Mouse (Mus musculus): ENCODE measurements around the gene Dnajb2. TPM values are rescaled to one million over a fixed set of nuclear protein-coding genes. Genes with fewer than 3 reads are reported as not detected.

Gene Dnajb2
- polyA plus RNA-seq, 1 experiment from 2014 or later, result 13.8 TPM

- WGBS, result 51% methylated on average over 9 of the region's 9 CpGs
- ATAC-seq (replicated peaks; ENCODE audit: insufficient number of reproducible peaks, low FRiP score, low TSS enrichment, low read depth), result no peak
- no peak for DNase-seq (ENCODE audit: low spot score)
- no peaks in the 10 kb centered on the region for H3K4me1 ChIP-seq (ENCODE audit: control insufficient read depth, insufficient read depth, low read length)
- no peak overlapping the region for H3K4me3 ChIP-seq (ENCODE audit: low read depth, low read length)
- no peaks in the 10 kb centered on the region for H3K36me3 ChIP-seq (replicated peaks; ENCODE audit: control insufficient read depth, insufficient read depth, low read depth, low read length)
- H3K9ac ChIP-seq (replicated peaks; ENCODE audit: low read length), result no peak overlapping the region; the same call in 1 of the 2 replicates
- no peak overlapping the region for H3K27ac ChIP-seq (replicated peaks; ENCODE audit: low read depth, low read length)
- no peak overlapping the region for H3K4me2 ChIP-seq (ENCODE audit: low read depth, low read length)
- H3K27me3 ChIP-seq (ENCODE audit: control insufficient read depth, insufficient read depth, low read length), result no peaks in the 10 kb centered on the region
- no peaks in the 10 kb centered on the region for H3K9me3 ChIP-seq (replicated peaks; ENCODE audit: control insufficient read depth, low read length)
Measured at GRCm38 (mm10) chr1:75248041-75248772, 12.0 kb downstream of the Dnajb2 start.

- Histone ChIP-seq H3K4me2 (ENCODE audit: low read depth, low read length) (no peak overlapping the region), H3K4me1 (ENCODE audit: control insufficient read depth, insufficient read depth, low read length) (no peaks in the 10 kb centered on the region), H3K27me3 (ENCODE audit: control insufficient read depth, insufficient read depth, low read length) (no peaks in the 10 kb centered on the region), H3K9ac (replicated peaks; ENCODE audit: low read length) (no peak overlapping the region), H3K9me3 (replicated peaks; ENCODE audit: control insufficient read depth, low read length) (no peaks in the 10 kb centered on the region), H3K27ac (replicated peaks; ENCODE audit: low read depth, low read length) (no peak overlapping the region), H3K36me3 (replicated peaks; ENCODE audit: control insufficient read depth, insufficient read depth, low read depth, low read length) (no peaks in the 10 kb centered on the region), H3K4me3 (ENCODE audit: low read depth, low read length) (no peak overlapping the region)
- ATAC-seq (replicated peaks; ENCODE audit: insufficient number of reproducible peaks, low FRiP score, low TSS enrichment, low read depth), result no peak
- DNase-seq (ENCODE audit: low spot score), result no peak
- 51% methylated on average over 3 of the region's 3 CpGs for WGBS
Measured at GRCm38 (mm10) chr1:75250498-75250897, 14.3 kb downstream of the Dnajb2 start.

GRCm38 (mm10) chr1:75251112-75251970 is 15.1 kb downstream of the Dnajb2 start:
- ATAC-seq (replicated peaks; ENCODE audit: insufficient number of reproducible peaks, low FRiP score, low TSS enrichment, low read depth) (peak; percentile 37; the same call in 1 of the 2 replicates), DNase-seq (ENCODE audit: low spot score) (peak; percentile 76)
- no peaks in the 10 kb centered on the region for H3K9me3 ChIP-seq (replicated peaks; ENCODE audit: control insufficient read depth, low read length)
- no peak overlapping the region for H3K27ac ChIP-seq (replicated peaks; ENCODE audit: low read depth, low read length)
- H3K4me2 ChIP-seq (ENCODE audit: low read depth, low read length), result peak overlapping the region; percentile 29
- 5% methylated on average over 21 of the region's 22 CpGs for whole genome bisulfite sequencing
- H3K9ac ChIP-seq (replicated peaks; ENCODE audit: low read length), result no peak overlapping the region
- H3K27me3 ChIP-seq (ENCODE audit: control insufficient read depth, insufficient read depth, low read length), result no peaks in the 10 kb centered on the region
- no peaks in the 10 kb centered on the region for H3K36me3 ChIP-seq (replicated peaks; ENCODE audit: control insufficient read depth, insufficient read depth, low read depth, low read length)
- no peaks in the 10 kb centered on the region for H3K4me1 ChIP-seq (ENCODE audit: control insufficient read depth, insufficient read depth, low read length)
- peak overlapping the region; percentile 10; the same call in 1 of the 2 replicates for H3K4me3 ChIP-seq (ENCODE audit: low read depth, low read length)

DNA sequence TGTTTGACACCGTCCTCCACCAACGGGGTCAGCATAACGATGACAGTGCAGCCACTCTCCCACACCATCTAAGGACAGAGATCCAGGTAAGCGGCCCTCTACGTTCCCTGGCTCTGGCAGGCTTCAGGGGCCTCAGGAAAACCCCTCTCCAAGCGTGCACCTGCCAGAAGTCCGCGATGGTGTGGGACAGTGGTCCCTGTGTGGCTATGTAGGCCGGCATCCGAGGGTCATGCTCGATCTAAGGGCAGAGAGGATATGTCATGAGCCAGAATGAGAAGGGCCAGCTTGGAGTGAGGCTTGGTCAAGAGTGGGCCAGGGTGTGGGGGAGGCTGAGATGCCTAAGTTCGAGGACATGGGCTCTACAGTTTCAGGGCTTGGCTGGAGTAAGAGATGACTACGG is 16.1 kb downstream of the Dnajb2 start:
- 0 out of 2 replicates have a peak, but pooled peaks have one; percentile 4 for ATAC-seq (replicated peaks; ENCODE audit: insufficient number of reproducible peaks, low FRiP score, low TSS enrichment, low read depth)

GRCm38 (mm10) chr1:75253029-75253428 is 16.8 kb downstream of the Dnajb2 start:
- no peak overlapping the region for H3K27ac ChIP-seq (replicated peaks; ENCODE audit: low read depth, low read length)
- no peaks in the 10 kb centered on the region for H3K27me3 ChIP-seq (ENCODE audit: control insufficient read depth, insufficient read depth, low read length)
- H3K9me3 ChIP-seq (replicated peaks; ENCODE audit: control insufficient read depth, low read length), result no peaks in the 10 kb centered on the region
- no peak for DNase-seq (ENCODE audit: low spot score)
- no peaks in the 10 kb centered on the region for H3K4me1 ChIP-seq (ENCODE audit: control insufficient read depth, insufficient read depth, low read length)
- no peak for ATAC-seq (replicated peaks; ENCODE audit: insufficient number of reproducible peaks, low FRiP score, low TSS enrichment, low read depth)
- 70% methylated on average over 16 of the region's 16 CpGs for WGBS
- no peak overlapping the region for H3K4me3 ChIP-seq (ENCODE audit: low read depth, low read length)
- no peak overlapping the region for H3K9ac ChIP-seq (replicated peaks; ENCODE audit: low read length)
- no peaks in the 10 kb centered on the region for H3K36me3 ChIP-seq (replicated peaks; ENCODE audit: control insufficient read depth, insufficient read depth, low read depth, low read length)
- no peak overlapping the region for H3K4me2 ChIP-seq (ENCODE audit: low read depth, low read length)

More for the DNA sequence above, 16.1 kb downstream of the Dnajb2 start:
- H3K9me3 ChIP-seq (replicated peaks; ENCODE audit: control insufficient read depth, low read length), result no peaks in the 10 kb centered on the region
- H3K27me3 ChIP-seq (ENCODE audit: control insufficient read depth, insufficient read depth, low read length), result no peaks in the 10 kb centered on the region
- DNase-seq (ENCODE audit: low spot score), result no peak
- H3K27ac ChIP-seq (replicated peaks; ENCODE audit: low read depth, low read length), result no peak overlapping the region
- 68% methylated on average over 13 of the region's 13 CpGs for WGBS
- H3K9ac ChIP-seq (replicated peaks; ENCODE audit: low read length), result no peak overlapping the region
- H3K4me3 ChIP-seq (ENCODE audit: low read depth, low read length), result no peak overlapping the region
- H3K4me1 ChIP-seq (ENCODE audit: control insufficient read depth, insufficient read depth, low read length), result no peaks in the 10 kb centered on the region
- H3K4me2 ChIP-seq (ENCODE audit: low read depth, low read length), result no peak overlapping the region
- H3K36me3 ChIP-seq (replicated peaks; ENCODE audit: control insufficient read depth, insufficient read depth, low read depth, low read length), result no peaks in the 10 kb centered on the region

DNA sequence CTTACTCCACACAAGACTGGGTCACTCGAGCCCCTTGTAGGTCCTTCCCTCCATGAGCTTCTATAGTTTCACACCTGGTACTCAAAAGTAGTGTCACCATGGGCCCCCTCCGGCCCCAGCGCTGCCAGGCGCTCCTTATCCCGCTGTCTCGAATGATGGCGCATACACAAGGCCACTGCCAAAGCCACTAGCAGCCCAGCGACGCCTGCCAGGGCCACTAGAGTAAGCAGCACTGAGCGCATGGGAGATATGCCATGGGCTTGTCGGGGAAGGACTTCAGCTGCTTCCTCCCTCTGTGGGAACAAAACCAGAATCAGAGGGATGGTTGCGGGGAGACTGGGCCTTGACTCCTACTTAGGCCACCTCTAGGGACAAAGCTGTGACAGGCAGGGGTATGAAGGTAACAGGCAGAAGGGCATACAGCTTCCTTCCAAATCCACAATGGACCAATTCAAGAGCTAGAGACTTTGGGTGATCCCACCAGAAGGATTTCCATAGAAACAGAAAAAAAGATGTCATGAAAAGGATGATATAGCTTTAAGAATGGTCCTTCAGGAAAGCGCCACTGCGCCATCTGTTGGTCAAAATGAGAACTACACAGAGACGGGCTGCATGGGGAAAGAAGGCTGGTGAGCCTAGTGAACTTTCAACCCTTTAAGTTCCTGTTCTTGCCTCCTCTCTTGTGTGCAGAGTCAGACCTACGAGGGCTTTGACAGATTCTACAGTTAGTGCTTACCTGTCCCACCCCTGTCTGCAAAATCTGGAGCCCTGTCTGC is 17.8 kb downstream of the Dnajb2 start:
- Histone ChIP-seq H3K4me2 (ENCODE audit: low read depth, low read length) (no peak overlapping the region), H3K4me3 (ENCODE audit: low read depth, low read length) (no peak overlapping the region), H3K9me3 (replicated peaks; ENCODE audit: control insufficient read depth, low read length) (no peaks in the 10 kb centered on the region), H3K36me3 (replicated peaks; ENCODE audit: control insufficient read depth, insufficient read depth, low read depth, low read length) (no peaks in the 10 kb centered on the region), H3K4me1 (ENCODE audit: control insufficient read depth, insufficient read depth, low read length) (no peaks in the 10 kb centered on the region), H3K27me3 (ENCODE audit: control insufficient read depth, insufficient read depth, low read length) (no peaks in the 10 kb centered on the region), H3K9ac (replicated peaks; ENCODE audit: low read length) (no peak overlapping the region), H3K27ac (replicated peaks; ENCODE audit: low read depth, low read length) (no peak overlapping the region)
- peak; percentile 86 for DNase-seq (ENCODE audit: low spot score)
- ATAC-seq (replicated peaks; ENCODE audit: insufficient number of reproducible peaks, low FRiP score, low TSS enrichment, low read depth), result no peak
- WGBS, result 65% methylated on average over 16 of the region's 16 CpGs

- Histone ChIP-seq H3K9me3 (replicated peaks; ENCODE audit: control insufficient read depth, low read length) (no peaks in the 10 kb centered on the region), H3K4me3 (ENCODE audit: low read depth, low read length) (no peak overlapping the region), H3K36me3 (replicated peaks; ENCODE audit: control insufficient read depth, insufficient read depth, low read depth, low read length) (no peaks in the 10 kb centered on the region), H3K4me1 (ENCODE audit: control insufficient read depth, insufficient read depth, low read length) (no peaks in the 10 kb centered on the region), H3K27ac (replicated peaks; ENCODE audit: low read depth, low read length) (no peak overlapping the region), H3K9ac (replicated peaks; ENCODE audit: low read length) (no peak overlapping the region), H3K4me2 (ENCODE audit: low read depth, low read length) (no peak overlapping the region), H3K27me3 (ENCODE audit: control insufficient read depth, insufficient read depth, low read length) (no peaks in the 10 kb centered on the region)
- DNase-seq (ENCODE audit: low spot score) (no peak), ATAC-seq (replicated peaks; ENCODE audit: insufficient number of reproducible peaks, low FRiP score, low TSS enrichment, low read depth) (no peak)
- 68% methylated on average over 8 of the region's 8 CpGs for WGBS
Measured at GRCm38 (mm10) chr1:75254625-75255013, 18.4 kb downstream of the Dnajb2 start.
